Mouse (Mus musculus) cerebellum, adult 11 months (tissue): ENCODE measurements at regions not wholly inside any gene's neighbourhood (a gene's known extent, or its start where the extent isn't known, plus 50 kb on each side); places are given as distances from the start of the nearest gene placed in this dataset.
A peak's percentile ranks its signal among the peaks of the same experiment; 100 is the strongest.

ENCODE experiments used
- DNase-seq: peaks from one replicate; pipeline ENCODE4 v3.0.0; 2022

DNA sequence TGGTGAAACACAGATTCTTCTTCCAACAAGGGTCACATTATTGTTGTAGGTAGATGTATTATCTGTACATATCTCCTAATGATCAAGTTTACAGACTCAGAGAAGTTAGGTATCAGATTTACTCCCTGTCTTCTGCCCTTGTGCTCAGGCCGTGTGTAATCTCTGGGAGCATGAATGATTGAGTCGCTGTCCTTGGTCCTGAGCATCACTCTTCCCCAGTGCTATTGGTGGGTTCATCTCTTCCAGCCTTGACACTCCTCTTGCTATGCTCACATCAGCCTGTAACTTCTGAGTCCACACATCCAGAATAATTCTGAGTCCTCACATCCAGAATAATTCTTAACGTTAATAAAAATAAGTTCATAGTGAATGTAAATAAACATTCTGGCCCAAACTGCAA is 295.6 kb downstream of the Basp1 start:
- DNase-seq: no peak

- no peak for DNase-seq
Measured at GRCm38 (mm10) chr15:25102727-25103126, 310.8 kb downstream of the Basp1 start.

GRCm38 (mm10) chr15:25093758-25094157 is 319.8 kb downstream of the Basp1 start:
- DNase-seq: no peak

DNA sequence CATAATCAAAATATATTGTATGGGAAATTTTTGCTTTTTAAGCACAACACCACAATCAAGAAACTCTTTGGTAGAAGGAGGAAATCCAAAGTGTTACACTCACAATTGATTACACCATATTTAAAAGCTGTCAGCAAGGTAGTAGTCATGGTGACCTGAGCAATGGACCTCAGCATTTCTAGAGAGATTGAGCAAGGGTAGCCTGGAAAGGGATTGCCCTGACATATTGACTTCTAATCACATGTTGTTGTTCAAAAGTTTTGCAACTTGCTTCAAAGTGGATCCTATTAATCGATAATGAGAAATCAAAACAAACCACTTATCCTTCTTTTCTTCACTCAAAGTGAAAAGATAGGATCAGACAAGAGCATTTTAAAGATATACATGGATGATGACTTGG is 343.9 kb downstream of the Basp1 start:
- no peak for DNase-seq

- peak; percentile 18 for DNase-seq
Measured at GRCm38 (mm10) chr15:25059347-25059746, 354.2 kb downstream of the Basp1 start.

GRCm38 (mm10) chr15:25047875-25048274 is 365.7 kb downstream of the Basp1 start:
- no peak for DNase-seq

GRCm38 (mm10) chr15:25046514-25047138 is 366.9 kb downstream of the Basp1 start:
- no peak for DNase-seq

GRCm38 (mm10) chr15:25036231-25036630 is 377.3 kb downstream of the Basp1 start:
- no peak for DNase-seq

DNA sequence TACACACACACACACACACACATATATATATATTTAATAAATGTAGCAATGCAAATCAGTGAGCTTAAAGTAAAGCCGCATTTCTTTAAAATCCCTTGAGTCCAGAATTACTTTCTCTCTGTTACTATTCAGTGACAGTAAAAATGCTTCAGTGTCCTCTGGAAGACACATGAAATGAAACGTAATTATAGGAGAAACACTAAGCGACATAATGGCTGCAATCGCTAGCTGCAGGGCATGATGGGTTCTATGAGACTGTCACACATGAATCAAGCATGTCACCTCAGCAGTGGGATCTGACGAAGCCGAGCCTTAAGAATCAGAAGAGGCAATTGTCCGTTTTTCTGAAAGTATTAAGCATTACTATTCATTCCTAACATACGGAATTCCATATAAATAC is 385.7 kb downstream of the Basp1 start:
- no peak for DNase-seq

DNA sequence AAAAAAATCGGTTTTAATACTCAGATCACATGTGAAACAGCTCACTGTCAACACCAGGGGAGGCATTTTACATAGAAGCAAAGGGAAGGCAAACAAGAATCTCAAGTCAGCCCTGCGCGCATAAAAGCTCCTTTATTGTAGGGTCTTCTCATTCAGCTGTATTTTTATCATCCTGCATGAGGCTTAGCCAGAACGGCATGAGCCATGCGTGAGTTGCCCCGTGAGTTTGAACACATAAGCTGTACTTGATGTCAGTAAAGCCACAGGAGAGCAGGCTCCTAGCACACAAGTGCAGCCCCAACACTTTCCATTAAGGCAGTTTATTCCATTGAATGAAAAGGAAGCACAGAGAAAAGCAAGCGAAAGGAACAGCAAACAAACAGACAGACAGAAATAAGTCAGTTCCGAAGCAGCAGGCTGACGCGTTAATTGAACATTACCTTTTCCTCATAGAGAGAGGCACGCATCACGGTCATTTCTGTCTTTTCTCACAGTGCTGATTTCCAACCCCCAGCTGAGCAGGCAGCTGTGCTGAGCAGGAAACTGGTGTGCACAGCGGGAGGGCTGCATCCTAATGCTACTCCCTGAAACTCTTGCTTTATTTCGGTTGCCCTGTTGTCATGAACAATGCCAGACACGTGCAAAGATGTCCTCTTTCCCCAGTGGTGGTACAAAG is 386.6 kb downstream of the Basp1 start:
- DNase-seq: no peak

GRCm38 (mm10) chr15:25026351-25026750 is 387.2 kb downstream of the Basp1 start:
- DNase-seq: no peak

- DNase-seq: no peak
Measured at GRCm38 (mm10) chr15:25020916-25021315, 392.6 kb downstream of the Basp1 start.

DNA sequence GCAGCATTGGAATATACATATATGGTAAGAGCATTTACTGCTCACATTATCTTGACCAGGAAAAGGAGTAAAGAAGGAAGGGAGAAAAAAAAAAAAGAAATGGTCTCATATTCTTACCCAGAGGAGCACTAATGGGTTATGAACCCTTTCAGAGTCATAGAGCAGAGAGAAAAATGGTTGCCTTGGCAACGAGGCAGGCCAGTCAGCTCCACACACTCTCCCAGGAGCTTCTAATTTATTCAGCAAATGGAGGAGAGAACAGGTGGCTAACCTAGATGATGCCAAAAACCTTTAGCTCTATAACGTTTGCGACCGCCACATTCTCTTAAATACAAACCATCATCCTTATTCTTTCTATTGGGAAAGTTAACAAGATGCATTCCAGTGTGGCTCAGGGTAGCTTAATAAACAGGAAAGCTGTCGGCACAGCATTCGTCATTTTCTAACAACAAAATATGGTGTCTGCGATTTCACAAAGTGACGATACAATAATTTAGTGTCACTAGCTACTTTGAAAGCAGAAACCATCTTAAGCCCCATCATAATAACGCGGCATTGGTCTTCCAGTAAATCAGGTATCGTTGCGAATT is 394.1 kb downstream of the Basp1 start:
- no peak for DNase-seq

- DNase-seq: no peak
Measured at GRCm38 (mm10) chr15:25018937-25019336, 394.6 kb downstream of the Basp1 start.

DNA sequence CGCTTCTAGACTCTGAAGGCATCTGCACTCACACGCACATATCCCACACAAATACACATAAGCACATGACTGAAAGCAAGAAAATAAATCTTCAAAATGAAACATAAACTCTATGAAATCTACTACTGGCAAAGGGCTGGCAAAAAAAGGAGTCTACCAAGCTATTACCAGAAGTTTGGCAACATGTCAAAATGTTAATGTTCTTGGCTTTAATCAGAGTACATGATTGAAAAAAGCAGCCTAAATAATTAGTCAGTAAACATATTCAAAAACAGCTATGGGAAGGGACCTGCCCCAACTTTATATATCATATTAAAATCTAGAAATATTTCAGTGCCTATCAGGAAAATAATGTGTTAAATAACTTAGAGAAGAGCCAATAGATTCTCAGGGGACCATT is 405.8 kb downstream of the Basp1 start:
- DNase-seq: no peak

GRCm38 (mm10) chr15:25000171-25000570 is 413.4 kb downstream of the Basp1 start:
- DNase-seq: no peak

DNA sequence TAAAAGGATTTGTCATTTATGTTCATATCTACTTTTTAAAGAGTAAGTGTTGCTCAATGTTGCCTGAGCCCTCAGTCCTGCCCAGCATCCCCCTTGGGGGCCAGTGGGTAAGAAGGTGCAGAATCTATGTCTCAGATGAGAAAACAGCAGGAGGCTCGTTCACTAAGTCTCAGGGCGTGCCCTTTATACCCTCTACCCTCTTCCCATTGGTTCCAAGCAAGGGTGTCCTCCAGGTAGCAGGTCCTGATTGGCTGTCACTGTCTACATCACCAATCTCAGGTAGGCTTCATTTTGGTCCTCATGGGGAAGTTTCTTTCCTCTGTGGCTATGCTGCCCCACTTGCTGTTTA is 420.3 kb downstream of the Basp1 start:
- DNase-seq: no peak

- DNase-seq: no peak
Measured at GRCm38 (mm10) chr15:24992665-24993324, 420.8 kb downstream of the Basp1 start.

DNA sequence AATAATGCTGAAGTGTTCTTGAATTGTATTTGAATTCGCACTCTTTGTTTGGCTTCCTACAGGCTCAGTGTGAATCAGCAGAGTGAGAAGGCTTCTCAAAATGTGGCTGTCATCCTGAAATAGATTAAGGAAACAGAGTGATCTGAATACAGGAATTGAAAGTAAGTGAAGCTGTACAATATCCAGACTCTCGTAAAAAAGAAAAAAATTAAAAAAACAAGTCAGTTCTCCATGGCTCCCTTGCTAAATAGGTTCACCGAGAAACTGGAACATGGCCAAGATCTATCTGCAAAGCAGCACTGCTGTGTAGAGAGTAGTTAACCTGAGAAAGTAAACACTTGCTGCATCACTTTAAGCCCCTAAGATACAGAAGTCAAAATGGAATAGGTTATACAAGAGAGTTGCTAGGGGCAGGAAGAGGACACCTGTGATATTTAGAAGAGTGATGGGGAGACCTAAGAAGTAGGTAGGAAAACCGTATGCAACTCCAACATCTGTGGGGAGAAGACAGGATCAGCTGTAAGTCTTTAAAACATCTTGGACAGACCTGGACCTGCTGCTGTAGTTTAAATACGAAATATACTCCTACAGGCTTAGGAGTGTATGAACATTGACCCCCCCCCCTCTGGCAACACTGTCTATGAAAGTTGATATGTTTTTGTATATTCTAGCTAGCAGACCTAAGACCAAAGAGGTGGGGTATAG is 423.3 kb downstream of the Basp1 start:
- DNase-seq: no peak

DNA sequence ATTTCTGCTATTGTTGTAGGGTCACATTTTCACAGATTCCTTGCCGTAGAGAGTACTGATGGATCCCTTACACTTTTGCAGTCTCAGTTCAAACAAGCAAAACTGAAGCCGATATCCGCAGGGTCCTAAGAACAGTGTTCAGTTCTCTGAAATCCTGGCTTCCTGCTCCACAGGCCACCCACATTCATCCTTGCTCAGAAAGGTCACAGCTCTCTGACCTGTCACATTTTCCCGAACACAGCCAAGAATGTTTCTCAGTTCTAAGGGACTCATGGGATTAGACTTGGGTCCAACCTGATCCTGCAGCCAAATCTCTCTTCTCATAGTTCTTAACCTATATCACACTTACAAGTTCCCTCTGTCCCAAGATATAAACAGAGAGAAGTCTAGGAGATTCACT is 432.7 kb downstream of the Basp1 start:
- no peak for DNase-seq

- no peak for DNase-seq
Measured at GRCm38 (mm10) chr15:24972020-24972419, 441.5 kb downstream of the Basp1 start.

GRCm38 (mm10) chr15:24969391-24969812 is 444.2 kb downstream of the Basp1 start:
- DNase-seq: peak; percentile 44

GRCm38 (mm10) chr15:24968636-24969317 is 444.8 kb downstream of the Basp1 start:
- DNase-seq: no peak
